Mouse (Mus musculus): ENCODE data around the gene Cfap36. TPM values are rescaled to one million over a fixed set of nuclear protein-coding genes. Genes with fewer than 3 reads are reported as not detected.
A peak's percentile ranks its signal among the peaks of the same experiment; 100 is the strongest.

The Cfap36 gene
- polyA plus RNA-seq, 1 experiment from 2014 or later: 117 TPM

DNA sequence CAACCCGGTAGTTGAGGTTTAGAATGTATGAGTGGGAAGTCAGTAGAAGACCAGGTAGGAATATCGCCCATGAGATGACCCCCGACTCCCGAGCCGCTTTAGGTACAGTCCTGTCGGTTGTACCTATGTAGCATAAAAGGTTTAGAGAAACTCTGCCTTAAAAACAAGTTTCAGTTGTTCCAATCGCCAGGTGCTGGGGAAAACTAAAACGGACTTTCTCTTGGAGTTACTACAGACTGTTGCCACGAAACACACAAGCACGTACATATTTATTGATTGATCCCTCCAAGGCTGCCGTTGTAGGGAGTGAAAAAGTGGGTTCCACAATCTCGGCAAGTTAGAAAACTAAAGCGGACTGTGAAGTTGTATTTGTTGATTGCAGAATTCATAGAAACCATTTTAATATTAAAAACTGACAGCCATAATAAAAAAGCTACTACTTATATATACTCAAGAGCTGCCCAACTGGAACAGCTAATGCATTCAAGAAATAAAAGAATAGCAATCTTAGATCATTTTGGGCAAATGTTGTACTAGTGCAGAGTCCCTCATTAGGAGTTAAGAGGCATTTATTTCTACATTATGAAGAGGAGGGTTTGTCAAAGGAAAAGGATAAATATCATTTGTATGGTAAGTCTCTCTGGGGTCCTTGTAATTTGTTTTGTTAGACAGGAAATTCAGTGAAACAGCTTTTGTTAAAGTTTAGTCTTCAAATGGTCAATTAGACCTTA lies 73.3 kb downstream of the Cfap36 start:
- peaks cover 27% of the 10 kb centered on the region for H3K4me1 ChIP-seq
- peak overlapping the region; percentile 80 for H3K4me3 ChIP-seq
- 5% methylated on average over 13 of the region's 13 CpGs for WGBS
- H3K27me3 ChIP-seq (replicated peaks): no peaks in the 10 kb centered on the region
- no peaks in the 10 kb centered on the region for H3K36me3 ChIP-seq (replicated peaks)
- peak overlapping the region; percentile 78 for H3K4me2 ChIP-seq
- no peaks in the 10 kb centered on the region for H3K9me3 ChIP-seq
- peak overlapping the region; percentile 96 for H3K27ac ChIP-seq
- ATAC-seq (replicated peaks): no peak
- H3K9ac ChIP-seq: peak overlapping the region; percentile 89

DNA sequence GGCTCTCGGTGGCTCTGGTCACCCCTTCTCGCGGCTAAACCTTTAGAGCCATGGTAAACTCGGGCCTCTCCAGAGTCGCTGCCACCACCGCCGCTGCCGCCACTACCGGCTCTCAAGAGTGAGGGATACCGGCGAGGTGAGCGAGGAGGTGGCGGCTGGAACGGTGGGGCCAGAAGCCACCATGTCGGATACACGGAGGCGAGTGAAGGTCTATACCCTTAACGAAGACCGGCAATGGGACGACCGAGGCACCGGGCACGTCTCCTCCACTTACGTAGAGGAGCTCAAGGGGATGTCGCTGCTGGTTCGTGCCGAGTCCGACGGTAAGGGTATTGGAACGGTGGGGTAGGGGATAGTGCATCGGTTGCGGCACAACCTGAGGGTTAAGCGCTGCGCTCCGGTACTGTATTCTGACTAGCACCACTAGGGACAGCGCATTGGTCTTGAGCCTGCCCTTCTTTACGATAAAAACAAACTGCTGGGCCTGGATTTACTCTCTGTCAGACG lies 74.0 kb downstream of the Cfap36 start:
- Histone ChIP-seq H3K36me3 (replicated peaks) (no peaks in the 10 kb centered on the region), H3K27me3 (replicated peaks) (no peaks in the 10 kb centered on the region), H3K9ac (peak overlapping the region; percentile 89), H3K9me3 (no peaks in the 10 kb centered on the region), H3K4me1 (peaks cover 27% of the 10 kb centered on the region), H3K27ac (peak overlapping the region; percentile 96), H3K4me2 (peak overlapping the region; percentile 78), H3K4me3 (peak overlapping the region; percentile 80)
- ATAC-seq (replicated peaks): peak; percentile 80
- under 1% methylated on average over 38 of the region's 38 CpGs for WGBS

DNA sequence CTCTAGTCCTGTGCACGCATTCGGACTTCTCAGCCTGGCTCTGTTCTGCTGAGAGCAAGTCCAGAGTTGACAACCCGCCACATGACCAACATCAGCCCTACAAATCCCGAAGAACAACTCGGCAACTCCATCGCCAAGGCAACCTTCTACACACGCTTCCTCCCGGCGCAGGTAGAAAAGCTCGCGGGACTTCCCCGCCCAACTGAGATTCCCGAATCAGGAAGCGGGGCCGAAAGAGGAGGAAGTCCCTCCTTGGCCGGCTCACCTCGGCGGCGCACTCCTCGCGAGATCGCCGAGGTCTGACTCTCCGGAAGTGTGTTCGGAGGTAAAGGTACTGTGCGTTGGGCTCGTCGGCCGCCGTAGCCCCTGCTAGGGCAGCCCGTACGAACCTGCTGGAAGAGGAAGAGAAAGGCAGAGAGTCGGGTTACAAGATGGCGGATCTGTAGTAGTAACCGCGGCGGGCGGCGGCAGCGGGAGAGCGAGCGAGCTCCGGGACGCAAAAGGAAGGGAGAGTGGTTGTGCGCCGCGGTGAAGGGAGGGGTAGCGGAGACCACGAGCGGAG lies 74.6 kb downstream of the Cfap36 start, which contains the start of gene Ppp4r3b:
Ppp4r3b (plus strand) TSS at position 328 of the 562 bp plus-strand sequence.
- Histone ChIP-seq H3K4me1 (peaks cover 27% of the 10 kb centered on the region), H3K36me3 (replicated peaks) (no peaks in the 10 kb centered on the region), H3K27ac (peak within 1 kb of the TSS; percentile 96), H3K4me3 (peak within 1 kb of the TSS; percentile 80), H3K9me3 (no peaks in the 10 kb centered on the region), H3K4me2 (peak within 1 kb of the TSS; percentile 78), H3K27me3 (replicated peaks) (no peaks in the 10 kb centered on the region), H3K9ac (peak within 1 kb of the TSS; percentile 89)
- under 1% methylated on average over 47 of the region's 50 CpGs for whole genome bisulfite sequencing
- peak; percentile 99 for ATAC-seq (replicated peaks)

DNA sequence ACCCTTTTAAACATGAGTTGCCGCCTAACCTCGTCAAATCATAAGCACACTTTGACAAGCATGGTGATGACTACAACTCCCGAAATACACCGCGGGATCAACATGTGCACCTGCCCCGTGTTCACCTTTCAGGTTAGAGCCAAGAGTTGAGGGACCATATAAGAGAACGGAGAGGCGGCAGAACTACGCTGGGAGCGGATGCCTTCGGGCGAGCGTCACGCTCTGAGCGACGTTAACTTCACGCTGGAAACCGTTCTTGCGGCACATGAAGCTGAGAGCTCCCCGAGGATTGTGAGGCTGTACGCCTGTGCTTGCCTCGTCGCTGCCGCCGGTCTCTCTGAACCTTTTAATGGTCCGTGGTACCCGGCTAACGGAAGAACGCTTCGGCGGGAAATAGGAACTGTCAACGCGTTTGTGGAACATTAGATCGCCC lies 75.2 kb downstream of the Cfap36 start:
- no peaks in the 10 kb centered on the region for H3K36me3 ChIP-seq (replicated peaks)
- peaks cover 27% of the 10 kb centered on the region for H3K4me1 ChIP-seq
- H3K9me3 ChIP-seq: no peaks in the 10 kb centered on the region
- H3K9ac ChIP-seq: peak overlapping the region; percentile 51
- no peaks in the 10 kb centered on the region for H3K27me3 ChIP-seq (replicated peaks)
- ATAC-seq (replicated peaks): peak; percentile 64
- peak overlapping the region; percentile 80 for H3K4me3 ChIP-seq
- H3K4me2 ChIP-seq: peak overlapping the region; percentile 77
- H3K27ac ChIP-seq: peak overlapping the region; percentile 96
- under 1% methylated on average over 34 of the region's 34 CpGs for WGBS

Other genes with a start within 250 kb of the Cfap36 start
- 23.3 and 25.7 TPM in 2 replicates for gene Pnpt1, start 116.7 kb downstream of the Cfap36 start, polyA plus RNA-seq (2015; fragmentation: Nextera tagmentation; extraction: Ambion mirVana)
- gene Ppp4r3b, start 74.5 kb downstream of the Cfap36 start, polyA plus RNA-seq (2015; fragmentation: Nextera tagmentation; extraction: Ambion mirVana): 67.2 and 73.3 TPM in 2 replicates
- gene Ccdc88a, start 126.2 kb upstream of the Cfap36 start, polyA plus RNA-seq (2015; fragmentation: Nextera tagmentation; extraction: Ambion mirVana): 81.4 and 88.8 TPM in 2 replicates

Data from midbrain, embryonic 15.5 days (tissue).